Mouse (Mus musculus) limb, embryonic 13.5 days (tissue): ENCODE measurements around the gene Gna11. TPM values are rescaled to one million over a fixed set of nuclear protein-coding genes. Genes with fewer than 3 reads are reported as not detected.

ENCODE experiments used
- ATAC-seq: fragments of 200-750 bp; cut with Nextera tagmentation; 2 replicates; pipeline ENCODE4 v1.8.0; 2017; ENCODE audit warnings: low read depth, moderate number of reproducible peaks, moderate TSS enrichment; ENCODE audit not compliant: low FRiP score
- H3K27ac ChIP-seq: fragments of 300-500 bp; sonication (generic); 2 replicates; pipeline ENCODE4 v1.5.1; 2015; ENCODE audit warnings: inconsistent platforms, mild to moderate bottlenecking, moderate library complexity
- H3K27me3 ChIP-seq: fragments of 300-500 bp; sonication (generic); 2 replicates; pipeline ENCODE4 v1.6.1; 2015; ENCODE audit warnings: mild to moderate bottlenecking, inconsistent platforms
- H3K36me3 ChIP-seq: fragments of 300-500 bp; sonication (generic); 2 replicates; pipeline ENCODE4 v1.6.1; 2015; ENCODE audit warnings: inconsistent platforms, mild to moderate bottlenecking, moderate library complexity
- H3K4me1 ChIP-seq: fragments of 300-500 bp; sonication (generic); 2 replicates; pipeline ENCODE4 v1.6.1; 2015; ENCODE audit warnings: inconsistent platforms
- H3K4me2 ChIP-seq: fragments of 300-500 bp; sonication (generic); replicated peaks from 2 replicates; pipeline ENCODE4 v1.6.1; 2015; ENCODE audit warnings: inconsistent platforms, mild to moderate bottlenecking, moderate library complexity
- H3K4me3 ChIP-seq: fragments of 300-500 bp; sonication (generic); 2 replicates; pipeline ENCODE4 v1.5.1; 2015; ENCODE audit warnings: moderate library complexity, mild to moderate bottlenecking, inconsistent platforms
- H3K9ac ChIP-seq: fragments of 300-500 bp; sonication (generic); 2 replicates; pipeline ENCODE4 v1.6.1; 2015; ENCODE audit warnings: mild to moderate bottlenecking, inconsistent platforms
- H3K9me3 ChIP-seq: fragments of 300-500 bp; sonication (generic); 2 replicates; pipeline ENCODE4 v1.6.1; 2016; ENCODE audit warnings: inconsistent platforms
- WGBS: fragments of 180-500 bp; shearing (Covaris S2); methylation state at CpG from one replicate; pipeline ENCODE4 v1.1.7; 2015; 5-methylcytosine and 5-hydroxymethylcytosine counted together
- polyA plus RNA-seq: library from polyadenylated mRNA; unstranded; fragments of >200 nt; fragmentation: Nextera tagmentation; extraction: Ambion mirVana; gene quantifications from 2 replicates; pipeline ENCODE4 v1.2.1, GENCODE M21; 2015

Gene Gna11
- polyA plus RNA-seq, 1 experiment from 2014 or later = 89.9 TPM

GRCm38 (mm10) chr10:81574081-81575056 is 29.4 kb upstream of the Gna11 start, which contains the start of gene Tle2:
Gene Tle2, plus strand, starts transcription at chr10:81574561.
- ATAC-seq = no peak
- peak within 1 kb of the TSS; percentile 76 for H3K9ac ChIP-seq
- peak within 1 kb of the TSS; percentile 71 for H3K4me3 ChIP-seq
- peak within 1 kb of the TSS; percentile 40; the same call in 1 of the 2 replicates for H3K27ac ChIP-seq
- H3K9me3 ChIP-seq = no peaks in the 10 kb centered on the region
- H3K4me2 ChIP-seq = peak within 1 kb of the TSS; percentile 90
- H3K4me1 ChIP-seq = peaks cover 70% of the 10 kb centered on the region
- H3K27me3 ChIP-seq = peaks cover 32% of the 10 kb centered on the region
- H3K36me3 ChIP-seq = 0 out of 2 replicates have a peak, but pooled peaks cover 8% of the 10 kb centered on the region
- WGBS = 29% methylated on average over 10 of the region's 10 CpGs

DNA sequence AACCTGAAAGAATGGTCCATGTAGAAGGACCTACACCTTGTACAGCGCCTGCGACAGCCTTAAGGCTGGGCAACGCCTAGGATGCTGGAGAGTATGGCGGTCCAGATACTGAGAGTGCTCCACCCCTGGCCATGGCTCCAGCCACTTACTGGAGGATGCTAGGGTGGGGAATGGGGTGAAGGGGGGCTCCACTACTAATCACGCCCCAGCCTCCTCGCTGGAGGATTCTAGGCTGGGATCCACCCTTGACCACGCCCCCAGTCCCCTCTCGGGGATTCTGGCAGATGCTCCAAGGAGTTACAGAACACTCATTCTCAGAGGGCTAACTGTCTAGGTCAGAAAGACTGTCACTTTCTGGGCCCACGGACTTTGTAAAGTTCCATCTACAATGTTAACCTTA is 28.0 kb upstream of the Gna11 start:
- Histone ChIP-seq H3K27me3 (peaks cover 32% of the 10 kb centered on the region), H3K9ac (no peak overlapping the region), H3K4me3 (no peak overlapping the region), H3K27ac (no peak overlapping the region), H3K4me2 (peak overlapping the region; percentile 63), H3K9me3 (no peaks in the 10 kb centered on the region), H3K4me1 (peaks cover 84% of the 10 kb centered on the region), H3K36me3 (0 out of 2 replicates have a peak, but pooled peaks cover 6% of the 10 kb centered on the region)
- ATAC-seq = no peak
- WGBS = 13% methylated on average over 9 of the region's 9 CpGs

- Histone ChIP-seq H3K9ac (peak overlapping the region; percentile 27; the same call in 1 of the 2 replicates), H3K27me3 (peaks cover 32% of the 10 kb centered on the region)
These were observed 27.2 kb upstream of the Gna11 start for GRCm38 (mm10) chr10:81572133-81572671.

GRCm38 (mm10) chr10:81571501-81571876 is 26.5 kb upstream of the Gna11 start:
- H3K36me3 ChIP-seq = peaks cover 12% of the 10 kb centered on the region
- H3K9ac ChIP-seq = no peak overlapping the region
- peak overlapping the region; percentile 68 for H3K4me2 ChIP-seq
- peak; percentile 92 for ATAC-seq
- H3K4me1 ChIP-seq = peaks cover 79% of the 10 kb centered on the region
- H3K27me3 ChIP-seq = peaks cover 29% of the 10 kb centered on the region
- peak overlapping the region; percentile 83 for H3K27ac ChIP-seq
- no peaks in the 10 kb centered on the region for H3K9me3 ChIP-seq
- WGBS = 1% methylated on average over 18 of the region's 18 CpGs
- peak overlapping the region; percentile 41 for H3K4me3 ChIP-seq

More at GRCm38 (mm10) chr10:81572133-81572671, 27.2 kb upstream of the Gna11 start:
- Histone ChIP-seq H3K4me3 (peak overlapping the region; percentile 25), H3K36me3 (peaks cover 5% of the 10 kb centered on the region), H3K27ac (peak overlapping the region; percentile 82), H3K4me2 (peak overlapping the region; percentile 63), H3K9me3 (no peaks in the 10 kb centered on the region), H3K4me1 (peaks cover 84% of the 10 kb centered on the region)
- no peak; the same call in 1 of the 2 replicates for ATAC-seq
- WGBS = 6% methylated on average over 9 of the region's 9 CpGs

- H3K9me3 ChIP-seq = no peaks in the 10 kb centered on the region
- peak overlapping the region; percentile 1; the same call in 1 of the 2 replicates for H3K9ac ChIP-seq
- under 1% methylated on average over 34 of the region's 34 CpGs for WGBS
- peaks cover 17% of the 10 kb centered on the region for H3K36me3 ChIP-seq
- H3K4me3 ChIP-seq = peak overlapping the region; percentile 41
- peak overlapping the region; percentile 68 for H3K4me2 ChIP-seq
- H3K27me3 ChIP-seq = peaks cover 26% of the 10 kb centered on the region
- peaks cover 78% of the 10 kb centered on the region for H3K4me1 ChIP-seq
- H3K27ac ChIP-seq = peak overlapping the region; percentile 92
- peak; percentile 70 for ATAC-seq
These were observed 26.0 kb upstream of the Gna11 start for GRCm38 (mm10) chr10:81570831-81571500.

- ATAC-seq = peak; percentile 5; the same call in 1 of the 2 replicates
- H3K4me2 ChIP-seq = peak overlapping the region; percentile 68
- peak overlapping the region; percentile 41 for H3K4me3 ChIP-seq
- H3K36me3 ChIP-seq = peaks cover 23% of the 10 kb centered on the region
- peaks cover 32% of the 10 kb centered on the region for H3K27me3 ChIP-seq
- H3K9me3 ChIP-seq = no peaks in the 10 kb centered on the region
- peaks cover 78% of the 10 kb centered on the region for H3K4me1 ChIP-seq
- 0% methylated on average over 9 of the region's 11 CpGs for WGBS
- peak overlapping the region; percentile 92 for H3K27ac ChIP-seq
- H3K9ac ChIP-seq = no peak overlapping the region; the same call in 1 of the 2 replicates
These were observed 25.3 kb upstream of the Gna11 start for GRCm38 (mm10) chr10:81570238-81570800.

DNA sequence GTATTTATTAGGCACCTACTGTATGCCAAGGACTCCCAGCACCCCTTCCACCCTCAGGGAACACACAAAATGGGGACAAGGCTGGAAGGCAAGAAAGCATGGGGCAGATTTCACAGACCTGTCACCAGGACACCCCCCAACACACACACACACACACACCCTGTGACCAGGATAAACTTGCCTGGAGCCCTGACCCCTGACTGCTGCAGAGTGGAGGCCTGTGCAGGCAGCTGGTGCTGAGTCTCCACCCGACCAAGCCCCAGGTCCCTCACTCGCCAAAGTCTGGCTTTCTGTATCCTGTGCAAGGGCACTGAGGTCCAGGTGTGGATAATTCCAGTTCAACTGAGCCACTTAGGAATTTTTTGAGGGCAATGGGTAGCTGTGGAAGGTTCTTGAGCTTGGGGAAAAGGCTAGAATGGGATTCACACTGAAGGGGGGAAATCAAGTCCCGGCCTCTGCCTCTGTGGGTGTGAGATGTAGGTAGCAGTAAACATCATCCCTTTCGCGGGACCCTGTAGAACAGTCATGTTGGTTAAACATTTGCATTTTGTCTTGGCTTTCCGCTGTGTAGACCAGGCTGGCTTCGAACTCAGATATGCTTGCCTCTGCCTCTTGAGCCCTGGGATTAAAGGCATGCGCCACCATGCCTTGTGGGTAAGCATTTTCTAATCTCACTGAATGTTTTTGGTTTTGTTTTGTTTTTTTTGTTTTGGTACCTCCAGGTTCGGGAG is 24.7 kb upstream of the Gna11 start:
- Histone ChIP-seq H3K4me1 (peaks cover 80% of the 10 kb centered on the region), H3K9ac (no peak overlapping the region), H3K4me2 (peak overlapping the region; percentile 68), H3K36me3 (peaks cover 30% of the 10 kb centered on the region), H3K27me3 (peaks cover 34% of the 10 kb centered on the region), H3K9me3 (no peaks in the 10 kb centered on the region), H3K4me3 (no peak overlapping the region), H3K27ac (peak overlapping the region; percentile 92)
- ATAC-seq = no peak
- 42% methylated on average over 9 of the region's 9 CpGs for WGBS

DNA sequence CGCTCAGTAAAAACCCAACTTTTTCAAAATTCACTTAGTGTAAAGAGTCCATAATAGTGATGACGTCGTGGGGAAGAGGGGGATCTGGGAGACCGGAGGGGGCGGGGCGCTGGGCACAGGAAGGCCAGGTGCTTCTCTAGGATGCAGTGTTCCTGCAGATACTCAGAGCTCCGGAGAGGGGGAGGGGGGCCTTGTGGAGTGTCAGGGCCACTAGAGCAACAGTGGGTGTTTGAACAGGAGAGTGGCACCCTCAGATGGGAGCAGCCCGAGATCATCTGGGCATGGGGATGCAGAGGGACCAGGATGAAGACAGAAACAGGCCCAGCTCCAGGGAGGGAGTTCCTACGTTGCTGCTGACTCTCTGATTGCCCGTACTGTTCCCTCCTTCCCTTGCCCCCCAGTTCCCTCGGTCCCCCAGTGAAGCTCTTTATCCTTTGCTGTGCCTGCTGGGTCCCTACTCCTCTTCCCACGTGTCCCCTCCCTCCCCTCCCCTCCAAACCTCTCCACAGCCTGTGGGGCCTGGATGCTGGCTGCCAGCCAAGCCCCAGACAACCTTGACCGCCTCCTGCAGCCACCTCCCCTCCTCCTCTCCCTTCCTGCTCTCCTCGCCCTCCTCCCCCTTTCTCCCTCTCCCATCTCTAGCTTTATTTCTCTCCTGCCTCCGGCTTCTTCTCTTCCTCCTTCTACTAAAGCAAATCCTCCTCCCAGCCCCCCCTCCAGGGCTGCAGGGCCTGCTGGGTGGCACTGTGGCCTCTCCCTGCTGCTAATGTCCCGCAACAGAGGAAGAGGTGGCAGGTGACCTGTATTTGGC is 23.6 kb upstream of the Gna11 start:
- H3K9ac ChIP-seq = no peak overlapping the region; the same call in 1 of the 2 replicates
- ATAC-seq = no peak; the same call in 1 of the 2 replicates

DNA sequence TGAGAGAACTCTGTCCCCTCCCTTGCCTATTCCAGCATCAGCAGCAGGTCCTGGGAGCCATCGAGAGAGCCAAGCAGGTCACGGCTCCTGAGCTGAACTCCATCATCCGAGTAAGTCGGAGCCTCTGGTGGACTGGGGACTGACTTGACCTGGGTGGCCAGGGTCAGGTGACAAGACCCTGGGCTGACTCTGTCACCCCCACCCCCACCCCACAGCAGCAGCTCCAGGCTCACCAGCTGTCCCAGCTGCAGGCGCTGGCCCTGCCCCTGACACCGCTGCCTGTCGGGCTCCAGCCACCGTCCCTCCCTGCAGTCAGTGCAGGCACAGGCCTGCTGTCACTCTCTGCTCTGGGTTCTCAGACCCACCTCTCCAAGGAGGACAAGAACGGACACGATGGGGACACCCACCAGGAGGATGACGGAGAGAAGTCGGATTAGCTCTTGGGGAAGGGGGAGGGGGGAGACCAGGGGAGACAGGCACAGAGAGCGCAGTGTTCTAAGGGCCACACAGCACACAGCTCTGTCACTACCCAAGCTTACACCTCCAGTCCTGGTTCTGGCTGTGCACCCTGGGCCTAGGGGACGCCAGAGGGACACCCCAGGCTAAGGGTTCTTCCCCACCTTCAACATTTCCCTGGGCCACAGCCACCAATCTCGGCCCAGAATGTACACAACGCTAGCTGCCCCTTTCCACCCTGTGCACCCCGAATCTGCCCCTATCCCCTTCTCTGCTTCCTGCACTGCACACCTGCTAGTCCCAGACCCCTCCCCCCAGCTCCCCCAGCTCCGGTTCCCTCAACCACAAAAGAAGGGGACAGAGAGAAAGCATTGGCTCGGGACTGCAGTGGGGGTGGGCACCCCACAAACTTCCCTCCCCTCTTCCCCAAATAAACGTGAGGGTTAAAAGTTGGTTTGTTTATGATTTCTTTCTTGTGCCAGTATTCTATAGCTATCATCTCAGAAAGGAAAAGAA is 20.6 kb upstream of the Gna11 start:
- Histone ChIP-seq H3K4me1 (peaks cover 85% of the 10 kb centered on the region), H3K9ac (no peak overlapping the region), H3K4me3 (no peak overlapping the region), H3K9me3 (no peaks in the 10 kb centered on the region), H3K27ac (no peak overlapping the region), H3K4me2 (no peak overlapping the region; the same call in 1 of the 2 replicates), H3K27me3 (peaks cover 12% of the 10 kb centered on the region; the same call in 1 of the 2 replicates), H3K36me3 (peaks cover 56% of the 10 kb centered on the region)
- no peak for ATAC-seq
- WGBS = 37% methylated on average over 20 of the region's 20 CpGs

More for the DNA sequence above, 23.6 kb upstream of the Gna11 start:
- Histone ChIP-seq H3K27ac (peak overlapping the region; percentile 92), H3K36me3 (peaks cover 40% of the 10 kb centered on the region), H3K9me3 (no peaks in the 10 kb centered on the region), H3K4me3 (0 out of 2 replicates have a peak overlapping the region, but pooled peaks have one; percentile 8), H3K4me2 (peak overlapping the region; percentile 68), H3K4me1 (peaks cover 80% of the 10 kb centered on the region), H3K27me3 (peaks cover 25% of the 10 kb centered on the region)
- WGBS = 6% methylated on average over 16 of the region's 16 CpGs
